Mouse (Mus musculus) small intestine, adult 2 months (tissue): ENCODE data around the gene Adipor2.

ENCODE experiments used
- CTCF ChIP-seq: fragments of 200-500 bp; IDR thresholded peaks from 2 replicates; pipeline ENCODE4 v1.5.1; 2012; ENCODE audit warnings: low read depth, mild to moderate bottlenecking, control low read depth, inconsistent platforms, low read length, moderate library complexity, mixed read lengths; ENCODE audit not compliant: insufficient replicate concordance, insufficient read length; ENCODE audit errors: extremely low read depth
- POLR2A ChIP-seq: fragments of 200-500 bp; IDR thresholded peaks from 2 replicates; pipeline ENCODE4 v1.6.1; 2012; ENCODE audit warnings: low read depth, mild to moderate bottlenecking, control low read depth, inconsistent platforms, low read length, moderate library complexity

- TF ChIP-seq POLR2A: no peak
- no peak for TF ChIP-seq CTCF
These were observed 85.4 kb downstream of the Adipor2 start for GRCm38 (mm10) chr6:119332111-119332510.
